Mouse (Mus musculus) heart, adult 2 months (tissue): Measurements from ENCODE around the gene Ezh2. TPM values are rescaled to one million over a fixed set of nuclear protein-coding genes. Genes with fewer than 3 reads are reported as not detected.
"Not testable (repeated sequence)": the region's sequence is repeated elsewhere in the genome, so short reads cannot be mapped to it uniquely, and the experiment has no call there.

ENCODE experiments used
- DNase-seq, 2 experiments: peaks; one replicate each; pipeline ENCODE4 v3.0.0; 2021
- H3K27ac ChIP-seq: fragments of 200-600 bp; 2 replicates; pipeline ENCODE4 v1.8.1; 2022
- H3K27me3 ChIP-seq: fragments of 200-500 bp; 2 replicates; pipeline ENCODE4 v1.6.1; 2012; ENCODE audit warnings: mild to moderate bottlenecking, low read length, inconsistent platforms, mixed read lengths; ENCODE audit not compliant: control insufficient read depth, insufficient read depth
- H3K36me3 ChIP-seq: fragments of 200-500 bp; 2 replicates; pipeline ENCODE4 v1.6.1; 2012; ENCODE audit warnings: low read length, inconsistent platforms; ENCODE audit not compliant: control insufficient read depth, insufficient read depth
- H3K4me1 ChIP-seq: fragments of 200-500 bp; 2 replicates; pipeline ENCODE4 v1.6.1; 2011; ENCODE audit warnings: low read length; ENCODE audit not compliant: control insufficient read depth, insufficient read depth
- H3K4me3 ChIP-seq: fragments of 200-600 bp; 2 replicates; pipeline ENCODE4 v1.8.1; 2022
- H3K79me2 ChIP-seq: fragments of 200-500 bp; replicated peaks from 2 replicates; pipeline ENCODE4 v1.6.1; 2012; ENCODE audit warnings: mild to moderate bottlenecking, inconsistent platforms, low read length, moderate library complexity, mixed read lengths; ENCODE audit not compliant: control insufficient read depth, insufficient read depth
- H3K9ac ChIP-seq: fragments of 200-500 bp; 2 replicates; pipeline ENCODE4 v1.6.1; 2012; ENCODE audit warnings: low read depth, mild to moderate bottlenecking, control low read depth, inconsistent platforms, low read length, mixed read lengths
- CTCF ChIP-seq: fragments of 200-600 bp; IDR thresholded peaks from 2 replicates; pipeline ENCODE4 v1.8.1; 2022; ENCODE audit warnings: antibody characterized with exemption, mild to moderate bottlenecking, moderate library complexity
- EP300 ChIP-seq: fragments of 200-500 bp; IDR thresholded peaks from 2 replicates; pipeline ENCODE4 v1.6.1; 2011; ENCODE audit warnings: low read depth, low read length, control low read depth; ENCODE audit not compliant: insufficient read depth
- POLR2A ChIP-seq: fragments of 200-500 bp; IDR thresholded peaks from 2 replicates; pipeline ENCODE4 v1.6.1; 2011; ENCODE audit warnings: mild to moderate bottlenecking, low read depth, low read length, control low read depth; ENCODE audit not compliant: insufficient read depth
- WGBS: fragments of 180-500 bp; shearing (Covaris S2); methylation state at CpG from one replicate; pipeline ENCODE4 v1.1.7; 2018; 5-methylcytosine and 5-hydroxymethylcytosine counted together
- intact Hi-C: fragments of 180-260 bp; cut with DNase I; formaldehyde crosslinking; loops from one replicate; pipeline ENCODE4 v1.15.1; 2025
- polyA plus RNA-seq: library from polyadenylated mRNA; depleted of rRNA; stranded (reverse); fragments of >200 nt; gene quantifications from 2 replicates; pipeline ENCODE4 v1.2.3, GENCODE M21; 2012
- total RNA-seq, 2 experiments: library from RNA; stranded (reverse); gene quantifications; 2 replicates each; pipeline ENCODE4 v1.2.3; 2021

The Ezh2 gene
- total and polyA plus RNA-seq, 3 experiments: 3.9 to 9.6 (median 9.2) TPM

DNA sequence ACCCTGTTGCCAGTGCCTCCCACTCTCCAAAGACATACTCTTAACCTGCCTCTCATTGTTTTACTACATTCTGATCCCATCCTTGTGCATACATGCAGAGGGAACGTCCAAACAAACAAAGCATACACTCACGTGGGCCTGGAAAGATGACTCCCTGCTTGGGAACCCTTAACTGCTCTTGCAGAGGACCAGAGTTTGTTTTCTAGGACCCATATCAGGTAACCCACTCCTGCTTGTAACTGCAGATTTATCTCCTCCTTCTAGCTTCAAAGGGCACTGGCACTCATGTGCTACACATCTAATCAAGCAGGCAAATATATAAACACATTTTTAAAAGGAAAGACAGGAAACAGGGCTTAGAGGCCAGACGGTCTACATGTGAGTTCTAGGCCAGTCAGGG lies 32.8 kb upstream of the Ezh2 start:
- no peak for DNase-seq
- no peaks in the 10 kb centered on the region for H3K27me3 ChIP-seq
- no peaks in the 10 kb centered on the region for H3K36me3 ChIP-seq
- whole genome bisulfite sequencing: 34% methylated on average over 3 of the region's 3 CpGs
- TF ChIP-seq CTCF (no peak), EP300 (no peak)
- H3K27ac ChIP-seq: no peak overlapping the region
- no peak overlapping the region for H3K9ac ChIP-seq
- no peaks in the 10 kb centered on the region for H3K79me2 ChIP-seq
- H3K4me3 ChIP-seq: no peak overlapping the region
- H3K4me1 ChIP-seq: no peaks in the 10 kb centered on the region
- intact Hi-C loops: no loop called here

GRCm38 (mm10) chr6:47626976-47627375 lies 31.8 kb upstream of the Ezh2 start:
- intact Hi-C loops, H3K36me3 ChIP-seq, DNase-seq, H3K9ac ChIP-seq, H3K79me2 ChIP-seq, H3K27me3 ChIP-seq, H3K4me3 ChIP-seq, H3K4me1 ChIP-seq, H3K27ac ChIP-seq: not testable (repeated sequence)
- 81% methylated on average over 3 of the region's 3 CpGs for WGBS

DNA sequence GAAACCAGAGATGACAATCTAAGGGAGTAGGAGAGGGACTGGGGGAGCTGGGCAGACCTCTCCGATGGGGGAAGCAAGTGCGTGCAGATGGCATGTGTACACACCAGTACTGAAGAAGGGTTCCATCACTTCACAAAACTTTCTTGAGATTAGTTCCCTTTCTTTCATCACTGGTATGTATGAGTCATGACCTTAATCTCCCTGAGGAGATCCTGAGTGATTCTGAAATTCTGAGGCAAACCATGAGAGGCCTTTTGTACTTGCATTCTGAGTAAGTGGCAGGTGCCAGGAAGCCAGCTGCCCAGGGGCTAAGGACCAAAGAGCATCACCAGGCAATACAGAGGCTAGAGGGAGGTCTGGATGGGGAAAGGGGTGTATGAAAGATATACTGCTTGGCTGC lies 25.9 kb upstream of the Ezh2 start:
- intact Hi-C loops: no loop called here
- no peak for TF ChIP-seq POLR2A
- TF ChIP-seq CTCF: no peak
- no peak for TF ChIP-seq EP300
- Histone ChIP-seq H3K9ac (no peak overlapping the region), H3K36me3 (no peaks in the 10 kb centered on the region), H3K27me3 (no peaks in the 10 kb centered on the region), H3K27ac (no peak overlapping the region), H3K79me2 (no peaks in the 10 kb centered on the region), H3K4me3 (no peak overlapping the region), H3K4me1 (no peaks in the 10 kb centered on the region)
- no peak for DNase-seq
- WGBS: 57% methylated on average over 2 of the region's 2 CpGs

GRCm38 (mm10) chr6:47608306-47608705 lies 13.2 kb upstream of the Ezh2 start:
- intact Hi-C loops, H3K79me2 ChIP-seq, H3K36me3 ChIP-seq, H3K27ac ChIP-seq, H3K9ac ChIP-seq, DNase-seq, H3K27me3 ChIP-seq, H3K4me3 ChIP-seq, H3K4me1 ChIP-seq: not testable (repeated sequence)
- WGBS: 55% methylated on average over 5 of the region's 5 CpGs

DNA sequence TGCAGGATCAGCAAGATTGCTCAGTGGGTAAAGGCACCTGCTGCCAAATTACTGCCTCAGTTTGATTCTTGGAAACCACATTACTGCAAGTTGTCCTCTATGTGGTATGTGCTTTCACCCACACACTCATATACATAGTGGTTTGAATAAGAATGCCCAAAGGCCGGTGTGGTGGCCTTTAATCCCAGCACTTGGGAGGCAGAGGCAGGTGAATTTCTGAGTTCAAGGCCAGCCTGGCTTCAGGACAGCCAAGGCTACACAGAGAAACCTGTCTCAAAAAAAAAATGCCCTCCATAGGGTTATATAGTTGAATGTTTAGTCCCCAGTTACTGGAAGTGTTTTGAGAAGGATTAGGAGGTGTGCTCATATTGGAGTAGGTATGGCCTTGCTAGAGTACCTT lies 6.8 kb upstream of the Ezh2 start:
- no peak overlapping the region for H3K27ac ChIP-seq
- no peak for TF ChIP-seq CTCF
- TF ChIP-seq POLR2A: no peak
- TF ChIP-seq EP300: no peak
- H3K27me3 ChIP-seq: no peaks in the 10 kb centered on the region
- H3K4me1 ChIP-seq: no peaks in the 10 kb centered on the region
- WGBS: 78% methylated on average over 1 of the region's 1 CpGs
- H3K4me3 ChIP-seq: no peak overlapping the region
- intact Hi-C loops: no loop called here
- no peaks in the 10 kb centered on the region for H3K79me2 ChIP-seq
- no peak for DNase-seq
- no peaks in the 10 kb centered on the region for H3K36me3 ChIP-seq
- no peak overlapping the region for H3K9ac ChIP-seq

- Histone ChIP-seq H3K4me3 (peak overlapping the region; percentile 85), H3K9ac (peak overlapping the region; percentile 39), H3K79me2 (no peaks in the 10 kb centered on the region), H3K4me1 (no peaks in the 10 kb centered on the region), H3K27me3 (no peaks in the 10 kb centered on the region), H3K27ac (peak overlapping the region; percentile 90), H3K36me3 (no peaks in the 10 kb centered on the region)
- DNase-seq: no peak
- TF ChIP-seq CTCF: no peak
- TF ChIP-seq EP300: no peak
- TF ChIP-seq POLR2A: no peak
- 5% methylated on average over 6 of the region's 6 CpGs for WGBS
- intact Hi-C loops: loop anchor here (2.0 kb wide), 1 partner anchor 141 kb away; no protein-coding TSS in a partner anchor
Observed at GRCm38 (mm10) chr6:47595696-47596095, 555 bp upstream of the Ezh2 start.
